Mouse (Mus musculus): Measurements from ENCODE around the gene Ptrh2. TPM values are rescaled to one million over a fixed set of nuclear protein-coding genes. Genes with fewer than 3 reads are reported as not detected.

Ptrh2 gene
- polyA plus RNA-seq, 1 experiment = 0.08 TPM

DNA sequence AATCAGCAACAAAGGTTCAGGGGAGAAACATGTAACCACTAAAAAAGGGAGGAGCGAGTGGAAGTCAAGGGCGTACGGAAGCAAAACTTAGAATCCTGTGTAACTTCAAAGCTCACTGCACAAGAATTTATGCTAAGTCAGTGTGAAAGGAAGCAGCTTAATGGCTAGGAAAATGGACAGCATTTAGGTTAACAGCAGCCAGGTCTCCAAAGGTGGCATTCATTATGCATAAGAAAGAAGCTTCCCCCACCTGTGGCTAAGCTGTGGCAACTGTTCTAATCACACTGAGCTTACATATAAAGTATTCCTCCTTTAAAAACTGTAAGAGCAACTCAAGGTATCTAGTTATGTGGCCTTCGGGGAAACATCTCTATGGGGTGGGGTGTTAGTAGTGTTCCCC lies 17.4 kb downstream of the Ptrh2 start:
- Histone ChIP-seq H3K27me3 (ENCODE audit: control insufficient read depth) (no peaks in the 10 kb centered on the region), H3K36me3 (ENCODE audit: control insufficient read depth) (peaks cover 99% of the 10 kb centered on the region), H3K9me3 (ENCODE audit: control insufficient read depth, low read length) (no peaks in the 10 kb centered on the region), H3K4me3 (replicated peaks) (no peak overlapping the region), H3K4me1 (ENCODE audit: control insufficient read depth) (no peaks in the 10 kb centered on the region)
- no peak for TF ChIP-seq GATA1 (IDR thresholded peaks at IDR 0.05; ENCODE audit: low read length)

- Histone ChIP-seq H3K27me3 (ENCODE audit: control insufficient read depth) (no peaks in the 10 kb centered on the region), H3K36me3 (ENCODE audit: control insufficient read depth) (peaks cover 98% of the 10 kb centered on the region), H3K4me3 (replicated peaks) (no peak overlapping the region), H3K9me3 (ENCODE audit: control insufficient read depth, low read length) (no peaks in the 10 kb centered on the region), H3K4me1 (ENCODE audit: control insufficient read depth) (no peaks in the 10 kb centered on the region)
- no peak for TF ChIP-seq TAL1 (IDR thresholded peaks at IDR 0.05; ENCODE audit: low read length)
- TF ChIP-seq GATA1 (IDR thresholded peaks at IDR 0.05; ENCODE audit: low read length) = no peak
Observed at GRCm38 (mm10) chr11:86714606-86715005, 30.8 kb downstream of the Ptrh2 start.

DNA sequence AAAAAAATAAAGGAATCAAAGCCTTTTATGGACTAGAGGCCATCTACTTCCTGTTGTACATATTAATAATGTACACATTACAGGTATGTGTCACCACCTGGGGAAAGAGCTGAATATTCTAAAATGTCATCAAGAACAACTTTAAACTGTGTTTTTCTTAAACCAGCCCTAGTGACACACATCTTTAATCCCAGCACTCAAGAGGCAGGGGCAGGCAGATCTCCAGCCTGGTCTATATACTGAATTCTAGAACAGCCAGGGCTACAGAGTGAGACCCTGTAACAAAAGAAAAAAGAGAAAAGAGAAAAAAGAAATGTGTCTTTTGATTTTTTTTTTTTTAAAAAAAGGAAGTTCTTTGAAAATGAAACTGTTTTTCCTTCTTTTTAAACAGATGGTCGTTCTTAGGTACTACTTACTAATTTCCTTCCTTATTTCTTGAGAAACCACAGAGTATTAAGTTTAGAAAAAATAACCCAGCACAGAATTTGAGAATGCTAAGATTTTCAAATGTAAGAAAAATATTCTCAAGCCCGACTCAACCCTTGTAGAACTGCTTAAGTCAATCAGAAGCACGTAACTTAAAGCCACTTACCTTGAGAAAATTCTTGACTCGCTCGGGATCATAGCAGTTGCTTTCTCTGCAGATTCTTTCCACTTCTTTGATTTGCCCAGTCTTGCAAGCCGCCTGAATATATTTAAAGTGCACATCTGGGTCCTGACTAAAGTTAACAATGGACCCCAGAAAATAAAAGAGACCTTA lies 33.7 kb downstream of the Ptrh2 start:
- H3K36me3 ChIP-seq (ENCODE audit: control insufficient read depth) = peaks cover 98% of the 10 kb centered on the region
- no peaks in the 10 kb centered on the region for H3K9me3 ChIP-seq (ENCODE audit: control insufficient read depth, low read length)

DNA sequence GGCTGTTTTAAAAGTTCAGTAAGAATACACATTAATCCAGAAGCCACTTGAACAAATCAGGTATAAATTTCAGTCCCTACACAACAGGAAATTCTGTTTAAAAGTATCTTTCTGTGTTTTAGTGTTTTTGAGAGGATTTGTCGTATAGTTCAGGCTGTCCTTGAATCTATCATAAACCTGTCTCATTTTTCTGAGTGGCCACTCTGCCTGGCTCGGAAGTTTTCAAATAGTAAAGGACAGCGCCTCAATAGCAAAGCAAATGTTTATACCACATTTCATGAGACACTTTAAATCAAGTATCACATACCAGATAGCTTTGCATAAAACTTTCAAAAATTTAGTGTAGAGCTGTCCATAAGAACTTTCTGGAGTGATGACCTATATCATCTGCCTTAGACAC lies 34.6 kb downstream of the Ptrh2 start:
- Histone ChIP-seq H3K36me3 (ENCODE audit: control insufficient read depth) (peaks cover 98% of the 10 kb centered on the region), H3K9me3 (ENCODE audit: control insufficient read depth, low read length) (no peaks in the 10 kb centered on the region), H3K27me3 (ENCODE audit: control insufficient read depth) (no peaks in the 10 kb centered on the region), H3K4me1 (ENCODE audit: control insufficient read depth) (no peaks in the 10 kb centered on the region), H3K4me3 (replicated peaks) (no peak overlapping the region)
- no peak for TF ChIP-seq TAL1 (IDR thresholded peaks at IDR 0.05; ENCODE audit: low read length)
- no peak for TF ChIP-seq GATA1 (IDR thresholded peaks at IDR 0.05; ENCODE audit: low read length)

More for the DNA sequence above, 33.7 kb downstream of the Ptrh2 start:
- TF ChIP-seq GATA1 (IDR thresholded peaks at IDR 0.05; ENCODE audit: low read length) = no peak
- TF ChIP-seq TAL1 (IDR thresholded peaks at IDR 0.05; ENCODE audit: low read length) = no peak
- Histone ChIP-seq H3K4me3 (replicated peaks) (no peak overlapping the region), H3K27me3 (ENCODE audit: control insufficient read depth) (no peaks in the 10 kb centered on the region), H3K4me1 (ENCODE audit: control insufficient read depth) (no peaks in the 10 kb centered on the region)

- Histone ChIP-seq H3K9me3 (ENCODE audit: control insufficient read depth, low read length) (no peaks in the 10 kb centered on the region), H3K4me3 (replicated peaks) (no peak overlapping the region), H3K27me3 (ENCODE audit: control insufficient read depth) (no peaks in the 10 kb centered on the region), H3K36me3 (ENCODE audit: control insufficient read depth) (peaks cover 98% of the 10 kb centered on the region), H3K4me1 (ENCODE audit: control insufficient read depth) (no peaks in the 10 kb centered on the region)
- no peak for TF ChIP-seq TAL1 (IDR thresholded peaks at IDR 0.05; ENCODE audit: low read length)
- TF ChIP-seq GATA1 (IDR thresholded peaks at IDR 0.05; ENCODE audit: low read length) = no peak
Observed at GRCm38 (mm10) chr11:86719390-86719789, 35.6 kb downstream of the Ptrh2 start.

GRCm38 (mm10) chr11:86724004-86724403 lies 40.2 kb downstream of the Ptrh2 start:
- Histone ChIP-seq H3K4me1 (ENCODE audit: control insufficient read depth) (no peaks in the 10 kb centered on the region), H3K4me3 (replicated peaks) (no peak overlapping the region), H3K27me3 (ENCODE audit: control insufficient read depth) (no peaks in the 10 kb centered on the region), H3K36me3 (ENCODE audit: control insufficient read depth) (peaks cover 100% of the 10 kb centered on the region), H3K9me3 (ENCODE audit: control insufficient read depth, low read length) (no peaks in the 10 kb centered on the region)
- no peak for TF ChIP-seq TAL1 (IDR thresholded peaks at IDR 0.05; ENCODE audit: low read length)
- TF ChIP-seq GATA1 (IDR thresholded peaks at IDR 0.05; ENCODE audit: low read length) = no peak

- no peak for TF ChIP-seq TAL1 (IDR thresholded peaks at IDR 0.05; ENCODE audit: low read length)
- no peak for TF ChIP-seq GATA1 (IDR thresholded peaks at IDR 0.05; ENCODE audit: low read length)
- no peaks in the 10 kb centered on the region for H3K9me3 ChIP-seq (ENCODE audit: control insufficient read depth, low read length)
- H3K4me3 ChIP-seq (replicated peaks) = no peak overlapping the region
- no peaks in the 10 kb centered on the region for H3K4me1 ChIP-seq (ENCODE audit: control insufficient read depth)
- no peaks in the 10 kb centered on the region for H3K27me3 ChIP-seq (ENCODE audit: control insufficient read depth)
- peaks cover 100% of the 10 kb centered on the region for H3K36me3 ChIP-seq (ENCODE audit: control insufficient read depth)
Observed at GRCm38 (mm10) chr11:86724982-86725381, 41.2 kb downstream of the Ptrh2 start.

DNA sequence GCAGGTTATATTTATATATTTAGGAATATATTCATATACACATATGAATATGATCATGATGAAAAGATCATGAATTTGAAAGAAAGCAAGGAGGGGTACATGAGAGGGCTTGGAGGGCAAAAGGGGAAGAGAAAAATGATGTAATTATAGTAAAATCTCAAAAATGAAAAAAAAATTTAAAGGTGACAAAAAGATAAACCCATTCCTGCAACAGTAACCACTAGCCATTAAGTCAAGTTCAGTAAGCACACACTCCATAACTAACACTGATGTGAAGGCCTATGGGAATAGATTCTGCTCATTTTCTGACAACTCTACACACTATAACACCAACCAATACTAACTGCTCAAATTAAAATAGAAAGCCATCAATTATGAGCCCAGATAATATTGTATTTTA lies 41.8 kb downstream of the Ptrh2 start:
- Histone ChIP-seq H3K27me3 (ENCODE audit: control insufficient read depth) (no peaks in the 10 kb centered on the region), H3K36me3 (ENCODE audit: control insufficient read depth) (peaks cover 100% of the 10 kb centered on the region), H3K4me3 (replicated peaks) (no peak overlapping the region), H3K4me1 (ENCODE audit: control insufficient read depth) (no peaks in the 10 kb centered on the region), H3K9me3 (ENCODE audit: control insufficient read depth, low read length) (no peaks in the 10 kb centered on the region)
- no peak for TF ChIP-seq TAL1 (IDR thresholded peaks at IDR 0.05; ENCODE audit: low read length)
- TF ChIP-seq GATA1 (IDR thresholded peaks at IDR 0.05; ENCODE audit: low read length) = no peak

DNA sequence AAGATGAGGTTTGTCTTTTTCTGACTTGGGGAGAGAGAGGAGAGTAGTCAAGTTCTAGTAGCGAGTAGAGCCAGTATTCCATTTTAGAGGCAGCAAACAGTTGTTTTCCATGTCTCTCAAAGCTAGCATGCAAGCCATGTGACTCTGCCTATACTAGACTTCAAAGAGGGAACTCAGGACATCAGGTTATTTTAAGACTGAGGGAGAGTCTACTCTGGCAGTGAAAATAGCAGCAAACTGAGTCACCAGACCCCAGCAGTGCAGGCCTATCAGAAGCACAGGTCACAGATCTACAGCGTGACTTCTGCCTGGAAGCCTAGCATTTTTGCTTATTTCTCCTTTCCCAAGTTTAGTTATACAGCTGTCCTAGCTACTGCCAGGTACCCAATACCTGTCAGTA lies 47.7 kb downstream of the Ptrh2 start:
- Histone ChIP-seq H3K4me3 (replicated peaks) (no peak overlapping the region), H3K9me3 (ENCODE audit: control insufficient read depth, low read length) (no peaks in the 10 kb centered on the region), H3K36me3 (ENCODE audit: control insufficient read depth) (peaks cover 99% of the 10 kb centered on the region), H3K4me1 (ENCODE audit: control insufficient read depth) (peaks cover 9% of the 10 kb centered on the region), H3K27me3 (ENCODE audit: control insufficient read depth) (no peaks in the 10 kb centered on the region)
- TF ChIP-seq GATA1 (IDR thresholded peaks at IDR 0.05; ENCODE audit: low read length) (no peak), TAL1 (IDR thresholded peaks at IDR 0.05; ENCODE audit: low read length) (no peak)

Data from erythroblast, embryonic 14.5 days (primary cell).